Mouse (Mus musculus): ENCODE measurements around the gene Sf3b4. TPM values are rescaled to one million over a fixed set of nuclear protein-coding genes. Genes with fewer than 3 reads are reported as not detected.

Sf3b4 gene
- polyA plus RNA-seq, 1 experiment from 2014 or later = 128 TPM

GRCm38 (mm10) chr3:96220765-96221639 lies 48.9 kb downstream of the Sf3b4 start, which contains the start of the genes Hist2h2ac and Hist2h2be:
Hist2h2ac (minus strand) TSS chr3:96220880.
Hist2h2be (plus strand) TSS chr3:96221119.
- Histone ChIP-seq H3K36me3 (ENCODE audit: insufficient read depth, low read length) (no peaks in the 10 kb centered on the region), H3K27ac (peak within 1 kb of the TSS; percentile 99), H3K9ac (ENCODE audit: low read depth, low read length) (peak within 1 kb of the TSS; percentile 82), H3K9me3 (replicated peaks; ENCODE audit: low read length) (no peaks in the 10 kb centered on the region), H3K4me1 (replicated peaks; ENCODE audit: insufficient read depth, low read length) (peaks cover 33% of the 10 kb centered on the region), H3K4me2 (ENCODE audit: low read length) (peak within 1 kb of the TSS; percentile 60), H3K27me3 (ENCODE audit: insufficient read depth, low read length) (no peaks in the 10 kb centered on the region), H3K4me3 (replicated peaks; ENCODE audit: low read depth, low read length) (peak within 1 kb of the TSS; percentile 69)
- DNase-seq (ENCODE audit: low spot score) (peak; percentile 98), ATAC-seq (replicated peaks; ENCODE audit: low FRiP score, low read depth) (peak; percentile 91)
- WGBS = under 1% methylated on average over 43 of the region's 43 CpGs
- no peak for TF ChIP-seq CTCF (IDR thresholded peaks at IDR 0.05; ENCODE audit: low read depth)

- H3K4me3 ChIP-seq (replicated peaks; ENCODE audit: low read depth, low read length) = peak overlapping the region; percentile 69
- H3K9ac ChIP-seq (ENCODE audit: low read depth, low read length) = peak overlapping the region; percentile 53
- H3K27ac ChIP-seq = peak overlapping the region; percentile 99
- no peak for TF ChIP-seq CTCF (IDR thresholded peaks at IDR 0.05; ENCODE audit: low read depth)
- no peaks in the 10 kb centered on the region for H3K36me3 ChIP-seq (ENCODE audit: insufficient read depth, low read length)
- H3K4me1 ChIP-seq (replicated peaks; ENCODE audit: insufficient read depth, low read length) = peaks cover 33% of the 10 kb centered on the region
- 9% methylated on average over 9 of the region's 9 CpGs for WGBS
- H3K9me3 ChIP-seq (replicated peaks; ENCODE audit: low read length) = no peaks in the 10 kb centered on the region
- peak overlapping the region; percentile 60 for H3K4me2 ChIP-seq (ENCODE audit: low read length)
- ATAC-seq (replicated peaks; ENCODE audit: low FRiP score, low read depth) (no peak), DNase-seq (ENCODE audit: low spot score) (no peak)
- H3K27me3 ChIP-seq (ENCODE audit: insufficient read depth, low read length) = no peaks in the 10 kb centered on the region
Measured at GRCm38 (mm10) chr3:96221640-96222038, 49.5 kb downstream of the Sf3b4 start.

GRCm38 (mm10) chr3:96222774-96223173 lies 50.6 kb downstream of the Sf3b4 start:
- Histone ChIP-seq H3K9me3 (replicated peaks; ENCODE audit: low read length) (no peaks in the 10 kb centered on the region), H3K4me2 (ENCODE audit: low read length) (peak overlapping the region; percentile 60), H3K4me3 (replicated peaks; ENCODE audit: low read depth, low read length) (no peak overlapping the region), H3K27ac (no peak overlapping the region), H3K27me3 (ENCODE audit: insufficient read depth, low read length) (no peaks in the 10 kb centered on the region), H3K9ac (ENCODE audit: low read depth, low read length) (no peak overlapping the region), H3K36me3 (ENCODE audit: insufficient read depth, low read length) (no peaks in the 10 kb centered on the region), H3K4me1 (replicated peaks; ENCODE audit: insufficient read depth, low read length) (peaks cover 33% of the 10 kb centered on the region)
- ATAC-seq (replicated peaks; ENCODE audit: low FRiP score, low read depth) (no peak), DNase-seq (ENCODE audit: low spot score) (no peak)
- no peak for TF ChIP-seq CTCF (IDR thresholded peaks at IDR 0.05; ENCODE audit: low read depth)
- WGBS = 87% methylated on average over 4 of the region's 4 CpGs

GRCm38 (mm10) chr3:96225421-96225820 lies 53.3 kb downstream of the Sf3b4 start:
- ATAC-seq (replicated peaks; ENCODE audit: low FRiP score, low read depth) (no peak), DNase-seq (ENCODE audit: low spot score) (no peak)
- Histone ChIP-seq H3K36me3 (ENCODE audit: insufficient read depth, low read length) (no peaks in the 10 kb centered on the region), H3K4me3 (replicated peaks; ENCODE audit: low read depth, low read length) (no peak overlapping the region), H3K9ac (ENCODE audit: low read depth, low read length) (no peak overlapping the region), H3K27ac (no peak overlapping the region), H3K9me3 (replicated peaks; ENCODE audit: low read length) (no peaks in the 10 kb centered on the region), H3K27me3 (ENCODE audit: insufficient read depth, low read length) (no peaks in the 10 kb centered on the region), H3K4me1 (replicated peaks; ENCODE audit: insufficient read depth, low read length) (peaks cover 28% of the 10 kb centered on the region), H3K4me2 (ENCODE audit: low read length) (no peak overlapping the region)
- TF ChIP-seq CTCF (IDR thresholded peaks at IDR 0.05; ENCODE audit: low read depth) = no peak
- WGBS = 22% methylated on average over 2 of the region's 2 CpGs

Small RNA genes within 50 kb of the gene (microRNA-seq; reads per million reads assigned to microRNA genes)
- gene Gm44492 = not detected

Other genes with a start within 250 kb of the Sf3b4 start
- gene Anp32e, start 243.1 kb upstream of the Sf3b4 start, polyA plus RNA-seq (2015; fragmentation: Nextera tagmentation; extraction: Ambion mirVana) = 128 and 151 TPM in 2 replicates
- 41.5 and 42.5 TPM in 2 replicates for gene Plekho1, start 176.3 kb upstream of the Sf3b4 start, polyA plus RNA-seq (2015; fragmentation: Nextera tagmentation; extraction: Ambion mirVana)
- gene Vps45, start 113.9 kb upstream of the Sf3b4 start, polyA plus RNA-seq (2015; fragmentation: Nextera tagmentation; extraction: Ambion mirVana) = 38.1 and 41.9 TPM in 2 replicates
- 20.7 and 21.8 TPM in 2 replicates for gene Otud7b, start 67.8 kb upstream of the Sf3b4 start, polyA plus RNA-seq (2015; fragmentation: Nextera tagmentation; extraction: Ambion mirVana)
- gene Mtmr11, start 10.3 kb upstream of the Sf3b4 start, polyA plus RNA-seq (2015; fragmentation: Nextera tagmentation; extraction: Ambion mirVana) = 27.1 and 35.0 TPM in 2 replicates
- gene Sv2a, start 8.8 kb downstream of the Sf3b4 start, polyA plus RNA-seq (2015; fragmentation: Nextera tagmentation; extraction: Ambion mirVana) = 9.4 and 12.2 TPM in 2 replicates
- 66.4 and 70.5 TPM in 2 replicates for gene Bola1, start 47.4 kb downstream of the Sf3b4 start, polyA plus RNA-seq (2015; fragmentation: Nextera tagmentation; extraction: Ambion mirVana)
- gene Hist2h2ab, start 47.5 kb downstream of the Sf3b4 start, polyA plus RNA-seq (2015; fragmentation: Nextera tagmentation; extraction: Ambion mirVana) = not detected in 2 replicates
- 7.5 and 8.5 TPM in 2 replicates for gene Hist2h2ac, start 48.5 kb downstream of the Sf3b4 start, polyA plus RNA-seq (2015; fragmentation: Nextera tagmentation; extraction: Ambion mirVana)
- 8.7 and 8.9 TPM in 2 replicates for gene Hist2h2be, start 48.8 kb downstream of the Sf3b4 start, polyA plus RNA-seq (2015; fragmentation: Nextera tagmentation; extraction: Ambion mirVana)
- 2.1 and 2.3 TPM in 2 replicates for gene Hist2h3c2, start 66.8 kb downstream of the Sf3b4 start, polyA plus RNA-seq (2015; fragmentation: Nextera tagmentation; extraction: Ambion mirVana)
- gene Hist2h2aa2, start 67.9 kb downstream of the Sf3b4 start, polyA plus RNA-seq (2015; fragmentation: Nextera tagmentation; extraction: Ambion mirVana) = 86.7 and 107 TPM in 2 replicates
- 30.9 and 33.5 TPM in 2 replicates for gene Hist2h2aa1, start 73.2 kb downstream of the Sf3b4 start, polyA plus RNA-seq (2015; fragmentation: Nextera tagmentation; extraction: Ambion mirVana)
- gene Hist2h3c1, start 74.4 kb downstream of the Sf3b4 start, polyA plus RNA-seq (2015; fragmentation: Nextera tagmentation; extraction: Ambion mirVana) = 0.62 and 1.0 TPM in 2 replicates
- 9.6 and 9.9 TPM in 2 replicates for gene Hist2h4, start 91.0 kb downstream of the Sf3b4 start, polyA plus RNA-seq (2015; fragmentation: Nextera tagmentation; extraction: Ambion mirVana)
- gene Hist2h3b, start 96.3 kb downstream of the Sf3b4 start, polyA plus RNA-seq (2015; fragmentation: Nextera tagmentation; extraction: Ambion mirVana) = 34.6 and 36.5 TPM in 2 replicates
- 4.9 and 5.4 TPM in 2 replicates for gene Hist2h2bb, start 97.4 kb downstream of the Sf3b4 start, polyA plus RNA-seq (2015; fragmentation: Nextera tagmentation; extraction: Ambion mirVana)
- gene Fcgr1, start 121.6 kb downstream of the Sf3b4 start, polyA plus RNA-seq (2015; fragmentation: Nextera tagmentation; extraction: Ambion mirVana) = 2.0 and 2.5 TPM in 2 replicates